Mouse (Mus musculus) ES-E14 (cell line): ENCODE results near the gene Acvrl1.

Source experiments
- CHD2 ChIP-seq: IDR thresholded peaks from 2 replicates; pipeline ENCODE4 v1.6.1; 2014; ENCODE audit warnings: mild to moderate bottlenecking, low read depth, low read length, inconsistent platforms
- HCFC1 ChIP-seq: IDR thresholded peaks from 2 replicates; pipeline ENCODE4 v1.6.1; 2012; ENCODE audit warnings: low read length, inconsistent platforms, borderline replicate concordance; ENCODE audit not compliant: insufficient read depth
- MAFK ChIP-seq: IDR thresholded peaks from 2 replicates; pipeline ENCODE4 v1.6.1; 2014; ENCODE audit warnings: mild to moderate bottlenecking, low read depth, low read length, inconsistent platforms; ENCODE audit not compliant: insufficient read depth
- ZC3H11A ChIP-seq: IDR thresholded peaks from 2 replicates; pipeline ENCODE4 v1.6.1; 2012; ENCODE audit warnings: low read depth, mild to moderate bottlenecking, inconsistent platforms, low read length, borderline replicate concordance
- ZNF384 ChIP-seq: IDR thresholded peaks from 2 replicates; pipeline ENCODE4 v1.6.1; 2012; ENCODE audit warnings: low read depth, low read length, inconsistent platforms

DNA sequence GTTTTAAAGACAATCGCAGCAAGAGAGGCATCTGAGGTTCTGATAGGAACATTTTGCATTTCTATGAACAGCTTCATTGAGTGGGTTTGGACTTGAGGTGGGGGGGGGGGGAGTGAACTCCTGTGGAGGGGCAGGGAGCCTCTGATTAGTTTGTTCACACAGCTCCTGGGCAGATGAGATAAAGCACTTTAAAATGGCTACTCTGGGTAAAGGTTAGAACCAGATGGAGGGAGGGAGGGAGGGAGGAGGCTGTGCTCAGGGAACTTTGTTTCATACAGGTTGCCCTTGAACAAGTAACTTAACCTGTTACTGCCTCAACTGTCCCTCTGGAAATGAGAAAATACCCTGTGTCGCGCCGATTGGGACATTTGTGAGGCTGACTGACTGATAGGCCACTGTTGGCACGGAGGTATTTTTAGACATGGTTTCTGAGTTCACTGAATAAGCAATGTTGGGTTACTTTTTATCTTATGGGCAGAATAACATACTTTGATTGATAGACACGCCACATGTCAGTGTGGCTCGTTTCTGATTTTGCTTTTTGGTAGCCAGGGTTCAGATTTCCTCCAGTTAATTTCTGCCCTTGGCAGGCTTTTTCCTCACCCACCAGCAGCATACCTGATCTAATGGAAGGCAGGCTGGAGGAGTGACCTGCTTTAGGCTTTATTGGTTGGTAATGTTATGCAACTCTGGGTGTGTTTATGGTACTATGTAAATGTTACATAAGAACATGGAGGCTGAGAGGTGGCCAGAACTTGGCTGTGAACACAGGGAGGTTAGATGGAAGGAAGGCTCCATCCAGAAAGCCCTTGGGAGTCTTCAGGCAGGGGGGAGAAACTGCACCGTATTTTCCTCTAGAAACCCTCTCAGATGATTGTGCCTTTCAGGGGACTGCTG is 48.7 kb downstream of the Acvrl1 start:
- TF ChIP-seq CHD2 (no peak), MAFK (no peak), ZC3H11A (no peak), ZNF384 (no peak), HCFC1 (no peak)
